Mouse (Mus musculus) layer of hippocampus, adult 9-10 months (tissue): ENCODE data around the gene Larp1.

ENCODE experiments used
- DNase-seq: peaks from one replicate; pipeline ENCODE4 v3.0.0; 2022; ENCODE audit warnings: low spot score

Gene Larp1

GRCm38 (mm10) chr11:58009051-58009515 is at the start of gene Larp1:
TSS of gene Larp1 (plus strand) at chr11:58009064.
- DNase-seq = no peak

- DNase-seq = no peak
Observed at GRCm38 (mm10) chr11:57959924-57960323, 48.9 kb upstream of the Larp1 start.

GRCm38 (mm10) chr11:57962382-57963285 is 46.2 kb upstream of the Larp1 start:
- DNase-seq = peak; percentile 59

GRCm38 (mm10) chr11:57963291-57963870 is 45.5 kb upstream of the Larp1 start:
- no peak for DNase-seq

- DNase-seq = no peak
Observed at GRCm38 (mm10) chr11:57966630-57967029, 42.2 kb upstream of the Larp1 start.

GRCm38 (mm10) chr11:57968301-57968700 is 40.6 kb upstream of the Larp1 start:
- DNase-seq = no peak

- DNase-seq = no peak
Observed at GRCm38 (mm10) chr11:57970541-57970940, 38.3 kb upstream of the Larp1 start.

- DNase-seq = no peak
Observed at GRCm38 (mm10) chr11:57973001-57973912, 35.6 kb upstream of the Larp1 start.

GRCm38 (mm10) chr11:57973913-57974234 is 35.0 kb upstream of the Larp1 start:
- DNase-seq = no peak

- DNase-seq = no peak
Observed at GRCm38 (mm10) chr11:57975876-57976275, 33.0 kb upstream of the Larp1 start.

GRCm38 (mm10) chr11:57977681-57978080 is 31.2 kb upstream of the Larp1 start:
- DNase-seq = no peak

GRCm38 (mm10) chr11:57979621-57980020 is 29.2 kb upstream of the Larp1 start:
- DNase-seq = no peak

GRCm38 (mm10) chr11:57981083-57981809 is 27.6 kb upstream of the Larp1 start:
- DNase-seq = no peak

GRCm38 (mm10) chr11:57983480-57984342 is 25.2 kb upstream of the Larp1 start:
- no peak for DNase-seq

- no peak for DNase-seq
Observed at GRCm38 (mm10) chr11:57984343-57984666, 24.6 kb upstream of the Larp1 start.

GRCm38 (mm10) chr11:57985485-57985884 is 23.4 kb upstream of the Larp1 start:
- no peak for DNase-seq

GRCm38 (mm10) chr11:57986053-57986452 is 22.8 kb upstream of the Larp1 start:
- DNase-seq = no peak

- DNase-seq = no peak
Observed at GRCm38 (mm10) chr11:57986456-57986855, 22.4 kb upstream of the Larp1 start.

GRCm38 (mm10) chr11:57986861-57987260 is 22.0 kb upstream of the Larp1 start:
- no peak for DNase-seq

GRCm38 (mm10) chr11:57998168-57998567 is 10.7 kb upstream of the Larp1 start:
- no peak for DNase-seq

- no peak for DNase-seq
Observed at GRCm38 (mm10) chr11:57998872-57999271, 10.0 kb upstream of the Larp1 start.
